Mouse (Mus musculus): ENCODE data around the gene Smurf1. TPM values are rescaled to one million over a fixed set of nuclear protein-coding genes. Genes with fewer than 3 reads are reported as not detected.

Smurf1 gene
- polyA plus RNA-seq, 1 experiment from 2014 or later: 12.1 TPM

DNA sequence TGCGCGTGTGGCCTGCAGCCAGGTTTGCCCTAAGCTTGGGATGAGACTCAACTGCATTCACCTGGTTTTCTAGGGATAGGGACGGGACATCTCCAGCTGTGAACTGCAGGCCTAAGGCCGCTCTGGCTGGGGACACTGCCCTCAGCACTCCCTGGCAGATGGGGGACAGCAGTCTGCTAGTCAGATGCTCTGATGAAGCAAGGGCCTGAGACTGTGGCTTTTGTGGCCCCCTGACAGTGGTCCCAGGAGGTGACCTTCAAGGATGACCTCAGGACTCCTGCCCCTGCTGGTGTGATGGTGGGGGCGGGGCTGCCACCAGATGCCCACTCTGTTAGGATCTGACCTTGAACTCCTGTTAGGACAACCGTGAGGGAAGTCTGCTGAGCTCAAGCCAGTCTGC is 90.4 kb downstream of the Smurf1 start:
- H3K36me3 ChIP-seq (replicated peaks): peaks cover 33% of the 10 kb centered on the region
- WGBS: 93% methylated on average over 6 of the region's 6 CpGs
- no peaks in the 10 kb centered on the region for H3K9me3 ChIP-seq
- no peak for DNase-seq (ENCODE audit: extremely low spot score, low spot score)
- no peaks in the 10 kb centered on the region for H3K27me3 ChIP-seq (ENCODE audit: poor library complexity, severe bottlenecking)
- no peak overlapping the region for H3K27ac ChIP-seq
- H3K4me1 ChIP-seq: no peaks in the 10 kb centered on the region; the same call in 1 of the 2 replicates
- H3K4me3 ChIP-seq: no peak overlapping the region

DNA sequence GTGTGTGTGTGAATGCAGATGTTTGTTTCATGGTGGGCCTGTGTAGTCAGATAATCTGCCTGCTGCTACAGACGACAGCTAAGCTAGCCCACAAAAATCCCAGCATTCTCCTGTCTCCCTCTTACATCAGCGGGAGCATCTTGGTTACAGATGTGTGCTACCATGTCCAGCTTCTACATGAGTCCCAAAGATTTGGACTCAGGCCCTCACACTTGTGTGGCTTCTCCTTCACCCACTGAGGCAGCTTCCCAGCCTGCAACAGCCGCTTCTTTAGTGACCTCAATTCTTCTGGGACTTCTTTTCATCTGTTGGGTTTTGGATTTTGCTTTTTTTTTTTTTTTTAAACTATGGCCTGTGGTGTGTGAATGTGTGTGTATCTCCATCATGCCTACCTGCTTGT is 92.8 kb downstream of the Smurf1 start:
- Histone ChIP-seq H3K27ac (no peak overlapping the region), H3K4me1 (peaks cover 6% of the 10 kb centered on the region; the same call in 1 of the 2 replicates), H3K36me3 (replicated peaks) (peaks cover 12% of the 10 kb centered on the region), H3K9me3 (no peaks in the 10 kb centered on the region), H3K27me3 (ENCODE audit: poor library complexity, severe bottlenecking) (no peaks in the 10 kb centered on the region), H3K4me3 (no peak overlapping the region)
- 87% methylated on average over 3 of the region's 3 CpGs for WGBS
- DNase-seq (ENCODE audit: extremely low spot score, low spot score): no peak

DNA sequence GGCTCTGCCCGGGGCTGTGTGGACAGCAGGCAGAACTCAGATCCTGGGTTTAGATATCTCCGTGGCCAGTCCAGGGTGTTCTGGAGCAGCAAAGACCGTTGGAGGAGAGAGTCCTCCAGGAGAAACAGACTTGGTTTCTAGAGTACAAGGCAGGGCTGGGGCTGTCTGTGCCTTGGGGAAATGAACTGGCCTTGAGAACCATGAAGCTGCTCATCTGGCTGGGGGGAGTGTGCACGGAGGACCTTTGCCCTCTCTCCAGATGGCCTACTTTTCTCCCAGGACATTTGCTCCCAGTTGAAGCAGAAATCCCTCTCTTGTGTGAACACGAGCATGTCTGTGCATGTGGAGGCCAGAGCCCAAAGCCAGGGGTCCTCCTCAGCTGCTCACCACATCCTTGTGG is 93.3 kb downstream of the Smurf1 start:
- Histone ChIP-seq H3K27ac (no peak overlapping the region; the same call in 1 of the 2 replicates), H3K4me3 (no peak overlapping the region), H3K4me1 (peaks cover 6% of the 10 kb centered on the region; the same call in 1 of the 2 replicates), H3K36me3 (replicated peaks) (peaks cover 7% of the 10 kb centered on the region), H3K27me3 (ENCODE audit: poor library complexity, severe bottlenecking) (no peaks in the 10 kb centered on the region), H3K9me3 (no peaks in the 10 kb centered on the region)
- no peak for DNase-seq (ENCODE audit: extremely low spot score, low spot score)
- 84% methylated on average over 5 of the region's 5 CpGs for WGBS

DNA sequence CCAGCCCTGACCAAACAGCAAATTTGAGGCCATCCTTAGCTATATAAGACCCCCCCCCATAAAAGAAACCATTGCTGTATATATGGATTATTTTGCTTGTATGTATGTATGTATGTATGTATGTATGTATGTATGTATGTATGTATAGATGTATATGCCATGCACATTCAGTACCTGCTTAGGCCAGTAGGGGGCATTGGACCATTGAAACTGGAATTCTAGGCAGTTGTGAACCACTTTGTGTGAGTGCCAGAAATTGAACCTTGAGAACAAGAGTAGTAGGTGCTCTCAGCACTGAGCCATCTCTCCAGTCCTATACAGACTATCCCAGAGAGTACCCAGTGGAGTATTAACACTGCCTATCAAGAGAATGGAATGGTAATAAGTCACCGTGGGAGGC is 93.9 kb downstream of the Smurf1 start:
- WGBS: 96% methylated on average over 1 of the region's 1 CpGs
- Histone ChIP-seq H3K27ac (no peak overlapping the region), H3K9me3 (no peaks in the 10 kb centered on the region), H3K4me3 (no peak overlapping the region), H3K36me3 (replicated peaks) (peaks cover 2% of the 10 kb centered on the region), H3K27me3 (ENCODE audit: poor library complexity, severe bottlenecking) (no peaks in the 10 kb centered on the region), H3K4me1 (peaks cover 6% of the 10 kb centered on the region; the same call in 1 of the 2 replicates)
- DNase-seq (ENCODE audit: extremely low spot score, low spot score): no peak

DNA sequence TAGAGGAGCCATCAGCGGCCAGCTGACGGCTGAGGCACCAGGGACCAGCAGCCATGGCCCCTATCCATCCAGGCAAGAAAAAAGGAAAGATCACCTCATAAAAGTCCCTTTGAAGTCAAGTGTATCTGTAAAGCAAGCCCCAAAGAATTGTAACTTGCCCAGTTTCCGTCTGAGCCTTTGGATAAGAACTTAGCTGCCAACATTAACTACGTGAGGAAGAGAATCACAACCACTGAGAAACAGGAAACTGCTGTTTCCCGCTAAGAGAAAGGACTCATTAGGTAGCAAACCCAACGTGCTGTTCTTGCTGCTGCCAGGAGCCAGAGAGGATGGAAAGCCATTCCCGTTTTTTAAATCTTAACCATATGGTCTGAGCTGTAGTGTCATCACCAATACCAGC is 94.9 kb downstream of the Smurf1 start:
- peaks cover 5% of the 10 kb centered on the region; the same call in 1 of the 2 replicates for H3K36me3 ChIP-seq (replicated peaks)
- H3K27me3 ChIP-seq (ENCODE audit: poor library complexity, severe bottlenecking): no peaks in the 10 kb centered on the region
- no peak overlapping the region for H3K27ac ChIP-seq
- no peaks in the 10 kb centered on the region for H3K9me3 ChIP-seq
- 81% methylated on average over 7 of the region's 7 CpGs for WGBS
- H3K4me1 ChIP-seq: peaks cover 6% of the 10 kb centered on the region; the same call in 1 of the 2 replicates
- no peak overlapping the region for H3K4me3 ChIP-seq
- no peak for DNase-seq (ENCODE audit: extremely low spot score, low spot score)

DNA sequence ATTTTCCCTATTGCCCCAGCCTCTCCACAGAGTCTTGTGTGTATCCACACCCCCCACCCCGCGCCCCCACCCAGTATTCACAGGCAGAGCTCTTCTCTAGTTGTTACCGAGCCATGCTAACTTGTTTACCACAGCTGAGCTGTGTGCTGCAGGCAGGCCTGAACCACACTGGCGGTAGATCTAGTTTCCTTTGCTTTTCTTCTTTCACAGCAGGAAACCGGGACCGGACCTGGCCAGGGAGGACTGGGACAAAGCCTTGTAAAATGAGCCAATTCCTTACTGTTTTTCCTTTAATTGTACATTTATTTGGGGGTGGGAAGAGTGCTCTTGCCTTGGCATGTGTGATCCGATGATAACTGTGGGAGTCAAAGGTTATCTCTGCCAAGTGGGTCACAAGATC is 96.2 kb downstream of the Smurf1 start:
- 55% methylated on average over 7 of the region's 7 CpGs for WGBS
- Histone ChIP-seq H3K36me3 (replicated peaks) (peaks cover 5% of the 10 kb centered on the region; the same call in 1 of the 2 replicates), H3K4me1 (peaks cover 6% of the 10 kb centered on the region; the same call in 1 of the 2 replicates), H3K4me3 (no peak overlapping the region), H3K27me3 (ENCODE audit: poor library complexity, severe bottlenecking) (no peaks in the 10 kb centered on the region), H3K27ac (no peak overlapping the region), H3K9me3 (no peaks in the 10 kb centered on the region)
- DNase-seq (ENCODE audit: extremely low spot score, low spot score): no peak

DNA sequence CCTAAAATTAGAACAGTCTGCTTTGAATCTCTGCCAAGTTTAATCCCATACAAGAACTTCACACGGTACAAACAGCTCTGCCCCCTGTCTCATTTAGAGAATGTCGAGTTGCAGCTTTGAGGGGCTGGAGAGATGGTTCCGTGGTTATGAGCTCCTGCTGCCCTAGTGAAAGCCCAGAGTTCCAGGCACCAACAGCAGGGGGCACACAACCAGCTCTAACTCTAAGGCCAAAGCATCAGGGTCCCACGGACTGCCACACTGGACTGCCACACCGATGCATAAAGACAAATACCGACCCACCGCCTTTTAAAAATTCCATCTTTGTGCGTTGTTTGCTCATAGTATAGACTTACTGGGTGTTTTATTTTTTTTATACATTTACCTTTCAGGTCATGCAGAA is 98.7 kb downstream of the Smurf1 start:
- Histone ChIP-seq H3K4me3 (no peak overlapping the region), H3K27me3 (ENCODE audit: poor library complexity, severe bottlenecking) (no peaks in the 10 kb centered on the region), H3K27ac (no peak overlapping the region), H3K9me3 (no peaks in the 10 kb centered on the region), H3K36me3 (replicated peaks) (peaks cover 5% of the 10 kb centered on the region; the same call in 1 of the 2 replicates), H3K4me1 (peaks cover 6% of the 10 kb centered on the region; the same call in 1 of the 2 replicates)
- DNase-seq (ENCODE audit: extremely low spot score, low spot score): no peak
- 90% methylated on average over 8 of the region's 8 CpGs for WGBS

DNA sequence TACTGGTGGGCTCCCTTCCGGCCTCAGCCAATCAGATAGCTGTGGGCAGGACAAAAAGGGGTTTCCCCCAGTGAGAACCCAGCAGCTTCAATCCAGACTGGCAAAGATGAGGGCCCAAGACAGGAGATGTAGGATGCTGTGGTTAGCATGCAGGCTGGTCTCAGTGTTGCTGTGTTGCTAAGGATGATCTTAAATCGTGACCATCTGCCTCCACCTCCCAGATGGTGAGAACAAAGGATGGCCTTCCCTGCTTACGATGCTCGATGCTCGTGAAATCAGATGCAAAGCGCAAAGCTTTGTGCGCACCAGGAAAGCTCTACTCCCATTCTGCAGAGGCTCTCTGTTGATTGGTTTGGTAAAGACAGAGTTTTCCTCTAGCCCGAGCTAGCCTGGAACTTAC is 104.7 kb downstream of the Smurf1 start:
- Histone ChIP-seq H3K4me1 (no peaks in the 10 kb centered on the region), H3K4me3 (no peak overlapping the region), H3K27ac (no peak overlapping the region), H3K36me3 (replicated peaks) (peaks cover 55% of the 10 kb centered on the region), H3K27me3 (ENCODE audit: poor library complexity, severe bottlenecking) (no peaks in the 10 kb centered on the region), H3K9me3 (peaks cover 18% of the 10 kb centered on the region)
- DNase-seq (ENCODE audit: extremely low spot score, low spot score): no peak
- WGBS: 96% methylated on average over 8 of the region's 8 CpGs

DNA sequence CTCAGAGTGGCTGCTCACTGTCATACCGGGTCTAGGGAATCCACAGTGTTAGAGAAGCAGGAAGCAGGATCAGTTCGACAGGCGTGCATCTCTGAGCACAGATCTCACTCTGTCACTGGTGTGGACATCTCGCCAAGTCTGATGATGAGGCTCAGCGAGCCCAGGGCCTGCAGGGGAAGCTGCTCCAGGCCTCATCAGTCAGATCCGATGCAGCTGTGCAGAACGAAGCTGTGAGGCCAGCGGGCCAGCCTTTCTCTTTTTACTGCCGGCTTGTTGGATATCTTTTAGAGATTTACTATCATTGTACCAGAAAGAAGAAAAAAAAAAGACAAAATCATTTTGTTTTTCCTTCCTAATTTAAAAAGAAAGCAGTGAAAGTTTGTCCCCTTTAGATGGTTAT is 106.4 kb downstream of the Smurf1 start:
- WGBS: 95% methylated on average over 9 of the region's 9 CpGs
- no peaks in the 10 kb centered on the region for H3K27me3 ChIP-seq (ENCODE audit: poor library complexity, severe bottlenecking)
- no peak overlapping the region for H3K27ac ChIP-seq
- H3K4me3 ChIP-seq: no peak overlapping the region
- peaks cover 18% of the 10 kb centered on the region for H3K9me3 ChIP-seq
- DNase-seq (ENCODE audit: extremely low spot score, low spot score): no peak
- H3K36me3 ChIP-seq (replicated peaks): peaks cover 71% of the 10 kb centered on the region
- no peaks in the 10 kb centered on the region for H3K4me1 ChIP-seq

DNA sequence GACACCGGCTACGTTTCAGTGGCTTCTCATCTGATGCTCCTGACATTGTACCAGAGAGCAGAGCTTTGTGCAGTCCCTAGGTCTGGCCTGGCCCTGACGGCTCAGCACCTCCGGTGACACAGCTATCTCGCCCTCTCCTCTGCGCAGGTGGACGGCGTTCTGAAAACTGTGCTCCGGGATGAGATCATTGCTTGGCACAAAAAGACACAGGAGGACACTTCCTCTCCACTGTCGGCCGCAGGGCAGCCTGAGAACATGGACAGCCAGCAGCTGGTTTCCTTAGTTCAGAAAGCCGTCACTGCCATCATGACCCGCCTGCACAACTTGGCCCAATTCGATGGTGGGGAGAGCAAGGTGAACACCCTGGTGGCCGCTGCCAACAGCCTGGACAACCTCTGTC is 107.1 kb downstream of the Smurf1 start:
- no peak for DNase-seq (ENCODE audit: extremely low spot score, low spot score)
- Histone ChIP-seq H3K27me3 (ENCODE audit: poor library complexity, severe bottlenecking) (no peaks in the 10 kb centered on the region), H3K27ac (no peak overlapping the region), H3K36me3 (replicated peaks) (peaks cover 78% of the 10 kb centered on the region), H3K4me3 (no peak overlapping the region), H3K4me1 (no peaks in the 10 kb centered on the region), H3K9me3 (peaks cover 18% of the 10 kb centered on the region)
- WGBS: 95% methylated on average over 15 of the region's 15 CpGs

DNA sequence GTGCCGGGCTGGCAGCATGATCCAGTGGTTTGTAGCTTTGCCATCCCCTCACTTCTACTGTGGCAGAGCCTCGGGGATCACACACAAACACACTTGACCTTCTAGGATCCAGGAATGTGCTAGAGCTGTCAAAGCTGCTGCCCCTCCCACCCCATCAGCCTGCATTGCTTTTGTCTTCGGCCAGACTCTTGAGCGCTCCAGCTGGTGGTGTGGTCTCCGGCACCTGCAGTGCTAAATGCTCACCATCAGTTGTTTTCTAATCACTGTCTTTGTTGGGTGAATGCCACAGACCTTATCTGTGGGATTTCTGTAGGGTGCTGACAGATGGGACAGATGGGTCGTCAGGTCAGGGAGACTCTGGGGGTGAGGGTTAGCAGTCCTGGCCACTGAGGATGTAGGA is 109.7 kb downstream of the Smurf1 start:
- Histone ChIP-seq H3K27me3 (ENCODE audit: poor library complexity, severe bottlenecking) (no peaks in the 10 kb centered on the region), H3K4me1 (no peaks in the 10 kb centered on the region), H3K27ac (no peak overlapping the region), H3K4me3 (no peak overlapping the region), H3K36me3 (replicated peaks) (peaks cover 99% of the 10 kb centered on the region), H3K9me3 (peaks cover 13% of the 10 kb centered on the region)
- DNase-seq (ENCODE audit: extremely low spot score, low spot score): no peak
- 82% methylated on average over 6 of the region's 6 CpGs for WGBS

DNA sequence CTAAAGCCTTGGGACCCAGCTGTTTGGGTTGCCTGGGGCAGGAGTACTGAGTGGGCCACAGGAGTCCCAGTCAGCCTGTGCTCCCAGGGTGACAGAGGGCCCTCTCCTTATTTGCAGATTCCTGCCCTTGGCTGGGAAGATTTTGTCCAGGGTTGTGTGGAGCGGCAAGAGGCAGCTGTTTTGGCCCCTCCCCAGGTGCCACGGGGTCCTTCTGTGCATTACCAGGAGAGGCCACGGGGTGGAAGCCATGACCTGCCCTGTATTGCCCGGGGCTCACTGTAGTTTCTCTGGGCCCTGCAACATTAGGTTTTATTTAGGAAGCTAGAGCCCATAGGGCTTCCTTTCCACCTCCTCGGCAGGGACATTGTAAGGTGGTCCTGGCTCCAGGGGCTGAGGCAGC is 111.7 kb downstream of the Smurf1 start:
- Histone ChIP-seq H3K4me1 (no peaks in the 10 kb centered on the region), H3K36me3 (replicated peaks) (peaks cover 99% of the 10 kb centered on the region), H3K9me3 (no peaks in the 10 kb centered on the region), H3K27me3 (ENCODE audit: poor library complexity, severe bottlenecking) (no peaks in the 10 kb centered on the region), H3K4me3 (no peak overlapping the region), H3K27ac (no peak overlapping the region)
- no peak for DNase-seq (ENCODE audit: extremely low spot score, low spot score)
- WGBS: 86% methylated on average over 5 of the region's 5 CpGs

DNA sequence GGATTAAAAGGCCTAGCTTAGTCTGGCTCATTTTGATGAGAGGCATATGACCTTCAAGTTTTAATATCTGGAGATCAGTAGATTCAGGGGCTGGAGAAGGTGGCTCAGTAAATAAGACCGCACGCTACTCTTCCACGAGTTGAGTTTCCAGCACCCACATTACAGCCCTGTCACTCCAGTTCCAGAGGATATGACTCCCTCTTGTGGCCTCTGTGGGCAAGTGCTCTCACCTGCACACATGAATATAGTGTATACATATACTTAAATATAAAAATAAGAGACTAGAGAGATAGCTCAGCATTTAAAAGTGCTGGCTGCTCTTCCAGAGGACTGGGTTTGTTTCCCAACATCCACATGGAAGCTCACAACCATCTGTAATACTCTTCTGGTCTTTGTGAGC is 113.8 kb downstream of the Smurf1 start:
- DNase-seq (ENCODE audit: extremely low spot score, low spot score): no peak
- no peaks in the 10 kb centered on the region for H3K9me3 ChIP-seq
- H3K4me3 ChIP-seq: no peak overlapping the region
- no peaks in the 10 kb centered on the region for H3K4me1 ChIP-seq
- peaks cover 100% of the 10 kb centered on the region for H3K36me3 ChIP-seq (replicated peaks)
- H3K27me3 ChIP-seq (ENCODE audit: poor library complexity, severe bottlenecking): no peaks in the 10 kb centered on the region
- 95% methylated on average over 3 of the region's 3 CpGs for WGBS
- no peak overlapping the region for H3K27ac ChIP-seq

DNA sequence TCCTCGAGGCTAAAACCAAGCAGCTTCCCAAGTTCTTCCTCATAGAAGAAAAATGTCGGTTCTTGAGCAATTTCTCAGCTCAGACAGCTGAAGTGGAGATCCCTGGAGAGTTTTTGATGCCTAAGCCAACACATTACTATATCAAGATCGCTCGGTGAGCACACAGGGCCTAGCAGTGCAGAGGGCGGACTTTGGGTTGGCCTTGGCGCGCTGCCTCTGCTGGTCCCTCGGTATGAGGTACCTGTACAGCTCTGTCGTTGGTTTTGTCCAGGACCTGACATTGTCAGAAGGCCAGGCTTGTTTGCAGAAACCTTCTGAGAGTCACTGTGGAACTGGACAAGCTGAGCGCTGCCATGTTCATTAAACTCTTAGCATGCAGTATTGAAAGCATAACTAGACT is 115.7 kb downstream of the Smurf1 start:
- Histone ChIP-seq H3K27ac (no peak overlapping the region), H3K9me3 (no peaks in the 10 kb centered on the region), H3K36me3 (replicated peaks) (peaks cover 100% of the 10 kb centered on the region), H3K4me3 (no peak overlapping the region), H3K27me3 (ENCODE audit: poor library complexity, severe bottlenecking) (no peaks in the 10 kb centered on the region), H3K4me1 (no peaks in the 10 kb centered on the region)
- WGBS: 92% methylated on average over 10 of the region's 10 CpGs
- DNase-seq (ENCODE audit: extremely low spot score, low spot score): no peak
